Mouse (Mus musculus) olfactory bulb, adult 2 months (tissue): ENCODE measurements around the gene Calm3.

Experiments
- CTCF ChIP-seq: fragments of 200-500 bp; IDR thresholded peaks from 2 replicates; pipeline ENCODE4 v1.5.1; 2012; ENCODE audit warnings: low read depth, mild to moderate bottlenecking, low read length, moderate library complexity; ENCODE audit not compliant: insufficient read depth
- POLR2A ChIP-seq: fragments of 200-500 bp; IDR thresholded peaks from 2 replicates; pipeline ENCODE4 v1.6.1; 2012; ENCODE audit warnings: mild to moderate bottlenecking, low read depth, low read length, moderate library complexity; ENCODE audit not compliant: insufficient read depth

DNA sequence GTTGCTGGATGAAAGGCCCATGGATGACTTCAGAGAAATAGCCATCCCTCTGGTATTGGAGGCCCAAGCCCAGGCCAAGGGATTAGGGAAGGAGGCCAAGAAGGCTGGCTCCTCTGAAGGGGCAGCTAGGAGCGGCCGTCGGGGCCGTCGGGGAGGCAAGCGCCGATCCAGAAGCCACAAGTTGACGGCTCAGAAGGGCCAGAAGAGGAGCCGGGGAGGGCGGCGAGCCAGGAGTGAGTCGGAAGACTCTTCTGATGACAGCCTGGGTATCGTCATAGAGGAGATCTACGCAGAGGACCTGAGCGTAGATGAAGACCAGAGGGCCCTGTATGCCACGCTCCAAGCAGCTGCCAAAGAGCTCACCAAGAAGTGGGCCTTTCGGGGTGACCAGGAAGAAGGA is 21.5 kb upstream of the Calm3 start:
- TF ChIP-seq POLR2A (no peak), CTCF (no peak)
